Mouse (Mus musculus): ENCODE results near the gene Pgm5.

Pgm5 gene

DNA sequence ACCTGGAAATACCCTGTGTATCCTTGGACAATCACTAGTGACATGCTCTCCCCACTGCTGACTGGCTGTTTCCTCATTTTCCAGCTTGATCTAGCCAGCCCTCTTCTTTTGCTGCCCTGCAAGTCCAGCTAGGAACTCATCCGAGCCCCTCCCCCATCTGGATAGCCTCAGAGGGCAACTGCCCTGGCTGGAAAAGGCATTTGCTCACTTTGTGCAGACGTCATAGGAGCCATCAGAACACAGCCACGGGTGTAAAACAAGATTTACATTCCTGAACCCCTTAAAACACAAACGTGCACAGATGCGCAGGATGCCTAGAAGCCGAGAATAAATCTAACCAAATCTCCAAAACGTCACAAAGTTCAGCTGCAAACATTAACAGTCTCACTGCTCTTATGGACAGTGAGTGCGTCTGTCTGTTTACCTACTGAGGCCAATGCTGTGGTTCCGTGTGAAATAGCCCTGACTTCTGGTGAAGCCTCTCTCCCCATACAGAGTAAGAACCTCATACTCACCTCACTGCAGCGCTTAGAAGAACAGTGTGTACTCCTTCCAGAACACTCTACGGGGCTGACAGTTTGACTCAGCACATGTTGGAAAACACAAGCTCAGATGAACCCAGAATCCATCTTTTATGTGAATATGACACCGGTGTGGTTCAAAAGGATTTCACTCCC lies 99.0 kb downstream of the Pgm5 start:
- peak; percentile 31 for DNase-seq

DNA sequence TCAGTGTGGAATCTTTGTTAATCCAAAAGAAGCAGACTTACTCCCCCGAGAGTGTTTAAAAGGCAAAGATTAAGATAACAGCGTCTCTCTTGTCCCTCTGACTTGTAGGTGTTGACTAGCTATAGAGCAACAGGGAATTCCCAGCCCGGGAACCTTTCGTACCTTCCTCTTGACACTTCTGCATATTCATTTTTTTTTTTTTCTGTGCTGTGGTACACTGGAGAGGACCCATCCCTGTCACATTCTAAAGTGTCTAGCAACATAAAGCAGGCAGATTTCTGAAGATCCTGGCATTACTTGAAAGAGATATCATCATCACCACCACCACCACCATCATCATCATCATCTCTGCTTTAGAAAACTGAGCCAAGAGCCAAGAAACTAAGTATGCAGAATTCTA lies 105.0 kb downstream of the Pgm5 start:
- DNase-seq, result no peak

GRCm38 (mm10) chr19:24754440-24754785 lies 107.2 kb downstream of the Pgm5 start:
- no peak for DNase-seq

GRCm38 (mm10) chr19:24753617-24754439 lies 107.8 kb downstream of the Pgm5 start:
- peak; percentile 21 for DNase-seq

DNA sequence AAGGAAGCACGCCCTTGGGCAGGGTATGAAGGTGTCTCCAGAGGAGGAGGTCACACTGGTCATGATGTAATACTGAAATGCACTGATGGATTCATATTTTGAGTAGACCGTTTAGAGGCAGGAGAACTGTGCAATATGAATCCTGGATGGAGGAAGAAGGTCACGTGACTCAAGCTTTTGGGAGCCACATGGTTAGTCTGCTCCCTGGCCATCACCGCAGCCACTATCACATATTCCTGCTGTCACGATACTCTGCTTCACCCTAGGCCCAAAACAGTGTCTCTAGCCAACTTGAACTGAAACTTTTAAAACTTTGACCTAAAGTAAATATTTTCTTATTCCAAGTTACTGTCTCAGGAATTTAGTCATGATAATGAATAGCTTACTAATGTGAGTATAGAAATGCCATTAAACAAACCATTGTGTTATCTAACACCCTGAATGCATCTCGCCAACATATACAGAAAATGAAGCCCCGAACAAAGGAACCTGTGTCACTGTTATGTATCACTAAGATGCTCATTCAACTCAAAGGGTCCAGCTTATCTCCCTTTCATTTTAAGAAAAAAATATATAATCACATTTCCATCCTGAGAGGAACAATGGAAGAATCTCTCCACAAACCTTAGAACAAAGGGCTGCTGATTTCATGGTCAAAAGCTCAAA lies 108.6 kb downstream of the Pgm5 start:
- DNase-seq, result no peak

GRCm38 (mm10) chr19:24746266-24746875 lies 115.3 kb downstream of the Pgm5 start:
- no peak for DNase-seq

GRCm38 (mm10) chr19:24742606-24743005 lies 119.0 kb downstream of the Pgm5 start:
- no peak for DNase-seq

- no peak for DNase-seq
Measured at GRCm38 (mm10) chr19:24738786-24739185, 122.9 kb downstream of the Pgm5 start.

- DNase-seq, result no peak
Measured at GRCm38 (mm10) chr19:24738026-24738425, 123.6 kb downstream of the Pgm5 start.

- peak; percentile 58 for DNase-seq
Measured at GRCm38 (mm10) chr19:24735484-24736128, 126.0 kb downstream of the Pgm5 start.

DNA sequence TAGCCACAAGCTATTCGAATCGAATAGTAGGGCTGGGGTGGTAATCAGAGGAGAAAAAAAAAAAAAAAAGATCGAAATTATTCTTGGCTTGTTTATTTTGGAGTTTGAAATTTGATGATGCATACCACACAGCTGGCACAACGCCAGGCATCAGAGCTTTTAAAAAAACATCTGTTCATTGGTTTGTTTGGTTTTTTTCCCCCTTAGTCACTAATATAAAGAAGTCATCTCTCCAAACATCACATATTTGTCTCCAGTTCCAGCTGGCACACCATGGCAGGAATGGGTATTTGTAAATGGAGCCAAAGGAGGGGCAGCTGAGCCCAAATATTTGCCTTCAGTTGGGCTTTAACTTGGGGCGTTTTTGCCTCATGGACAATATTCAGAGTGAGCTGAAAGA lies 131.0 kb downstream of the Pgm5 start:
- DNase-seq, result peak; percentile 43

DNA sequence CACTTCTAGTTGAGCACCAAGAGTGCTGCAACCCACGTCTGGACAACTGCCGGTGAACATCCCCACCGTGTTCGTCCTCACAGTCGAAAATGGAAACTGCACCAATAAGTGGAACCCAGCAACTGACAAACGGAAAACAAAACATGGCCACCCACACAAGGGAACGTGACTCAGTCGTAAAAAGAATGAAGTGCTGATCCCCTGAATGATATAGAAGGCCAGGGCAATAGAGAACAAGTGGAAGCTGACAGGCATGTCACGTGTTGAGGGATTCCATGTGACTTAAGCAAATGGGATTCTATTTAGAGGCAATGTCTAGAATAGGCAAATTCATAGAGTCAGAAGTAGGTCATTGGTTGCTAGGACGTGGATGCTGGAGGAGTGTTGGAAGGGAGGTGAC lies 137.3 kb downstream of the Pgm5 start:
- DNase-seq, result no peak

- DNase-seq, result no peak
Measured at GRCm38 (mm10) chr19:24720448-24720847, 141.2 kb downstream of the Pgm5 start.

- no peak for DNase-seq
Measured at GRCm38 (mm10) chr19:24719504-24719903, 142.2 kb downstream of the Pgm5 start.

DNA sequence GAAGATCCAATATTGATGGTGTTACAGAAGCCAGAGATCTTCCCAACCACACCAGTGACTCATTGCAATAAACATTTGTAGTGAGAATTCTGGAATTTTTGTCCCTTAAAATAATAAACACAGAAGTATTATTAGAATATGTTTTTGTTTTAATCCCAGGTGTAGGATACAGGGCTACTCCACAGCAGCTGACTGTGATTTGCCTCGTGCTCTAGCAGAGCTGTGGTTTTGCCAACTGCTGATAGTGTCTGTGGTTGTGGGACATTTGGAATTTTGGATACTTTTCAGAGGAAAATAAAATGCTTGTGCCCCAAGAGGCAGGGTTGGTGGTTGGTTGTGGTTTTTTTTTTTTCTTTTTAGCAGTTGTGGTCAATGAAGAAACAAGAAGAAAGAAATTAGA lies 143.6 kb downstream of the Pgm5 start:
- DNase-seq, result no peak

GRCm38 (mm10) chr19:24716303-24717097 lies 145.2 kb downstream of the Pgm5 start:
- no peak for DNase-seq

DNA sequence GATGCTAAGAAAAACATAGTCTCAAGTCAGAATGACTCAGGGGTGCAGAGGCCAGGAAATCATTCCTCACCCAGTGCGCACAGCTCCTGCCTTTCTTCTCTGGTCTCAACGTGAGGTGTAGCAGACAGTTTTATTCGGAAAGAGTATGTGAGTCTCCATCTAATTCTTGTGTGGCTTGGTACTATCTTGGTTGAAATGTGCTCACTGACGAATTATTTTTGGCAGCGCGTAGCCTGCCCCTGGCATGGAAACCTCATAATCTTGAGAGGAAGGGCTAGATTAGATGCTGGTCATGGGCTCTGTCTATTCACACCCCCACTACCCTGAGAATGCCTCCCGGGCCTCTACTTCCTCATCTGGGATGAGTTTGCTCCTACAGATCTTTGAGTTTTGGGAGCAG lies 153.6 kb downstream of the Pgm5 start:
- DNase-seq, result no peak

DNA sequence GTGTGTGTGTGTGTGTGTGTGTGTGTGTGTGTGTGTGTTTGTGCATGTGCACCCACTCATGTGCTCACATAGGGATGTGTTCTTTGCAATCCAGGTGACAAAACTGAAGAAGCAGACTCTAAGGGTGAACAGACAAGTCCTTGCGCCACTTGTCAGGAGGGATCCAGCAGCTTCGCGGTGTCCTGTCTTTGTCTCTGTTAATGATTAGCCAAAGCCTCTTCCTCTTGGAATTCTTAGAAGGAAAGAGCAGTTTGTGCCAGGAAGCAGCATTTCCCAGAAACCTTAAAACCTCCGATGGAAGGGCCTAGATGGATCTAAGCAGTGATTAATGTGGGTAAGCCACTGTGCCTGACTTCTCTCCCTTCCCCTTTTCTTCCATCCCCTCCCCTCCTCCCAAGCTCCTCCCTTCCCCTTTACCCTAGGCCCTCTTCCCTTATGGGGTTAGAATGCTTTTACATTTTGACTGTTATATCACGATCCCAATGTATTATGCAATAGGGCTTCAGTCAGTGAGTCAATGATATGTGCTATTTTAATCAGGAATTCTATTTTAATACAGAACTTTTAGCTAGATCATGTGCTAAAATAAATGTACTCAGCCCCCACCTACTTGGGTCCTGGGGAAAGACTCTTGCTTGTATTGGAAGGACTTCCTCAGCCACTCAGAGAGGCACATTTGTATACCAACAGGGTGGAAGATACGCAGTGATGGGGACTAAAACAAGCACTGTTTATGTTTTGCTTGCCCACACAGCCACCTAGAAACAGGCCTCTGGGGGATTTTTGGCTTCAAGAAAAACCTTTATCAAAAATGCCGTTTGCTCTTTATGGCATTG lies 154.4 kb downstream of the Pgm5 start:
- peak; percentile 36 for DNase-seq

GRCm38 (mm10) chr19:24705395-24705794 lies 156.3 kb downstream of the Pgm5 start:
- peak; percentile 44 for DNase-seq

GRCm38 (mm10) chr19:24704326-24704725 lies 157.3 kb downstream of the Pgm5 start:
- DNase-seq, result no peak

DNA sequence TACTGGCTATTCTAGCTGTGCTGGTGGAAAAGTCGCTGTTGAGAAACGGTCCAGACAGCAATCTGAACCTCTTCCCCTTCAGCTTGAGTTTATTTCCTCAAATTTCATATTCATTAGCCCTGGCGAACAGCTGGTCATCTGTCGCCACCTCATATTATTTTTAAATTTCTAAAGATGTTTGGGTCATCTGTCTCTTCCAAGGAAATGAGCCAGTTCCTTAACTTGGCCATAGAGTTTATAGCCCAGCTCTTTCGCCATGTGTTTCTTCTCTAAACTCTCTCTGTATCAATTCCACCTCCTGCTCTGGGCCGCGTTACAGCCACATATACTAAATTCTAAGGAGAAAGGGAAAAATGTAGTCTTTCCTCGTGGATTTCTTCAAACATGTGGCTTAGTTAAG lies 158.0 kb downstream of the Pgm5 start:
- peak; percentile 27 for DNase-seq
